Mouse (Mus musculus): ENCODE results near the gene Rbl1. TPM values are rescaled to one million over a fixed set of nuclear protein-coding genes. Genes with fewer than 3 reads are reported as not detected.

The Rbl1 gene
- polyA plus RNA-seq, 1 experiment, result 4.1 TPM

DNA sequence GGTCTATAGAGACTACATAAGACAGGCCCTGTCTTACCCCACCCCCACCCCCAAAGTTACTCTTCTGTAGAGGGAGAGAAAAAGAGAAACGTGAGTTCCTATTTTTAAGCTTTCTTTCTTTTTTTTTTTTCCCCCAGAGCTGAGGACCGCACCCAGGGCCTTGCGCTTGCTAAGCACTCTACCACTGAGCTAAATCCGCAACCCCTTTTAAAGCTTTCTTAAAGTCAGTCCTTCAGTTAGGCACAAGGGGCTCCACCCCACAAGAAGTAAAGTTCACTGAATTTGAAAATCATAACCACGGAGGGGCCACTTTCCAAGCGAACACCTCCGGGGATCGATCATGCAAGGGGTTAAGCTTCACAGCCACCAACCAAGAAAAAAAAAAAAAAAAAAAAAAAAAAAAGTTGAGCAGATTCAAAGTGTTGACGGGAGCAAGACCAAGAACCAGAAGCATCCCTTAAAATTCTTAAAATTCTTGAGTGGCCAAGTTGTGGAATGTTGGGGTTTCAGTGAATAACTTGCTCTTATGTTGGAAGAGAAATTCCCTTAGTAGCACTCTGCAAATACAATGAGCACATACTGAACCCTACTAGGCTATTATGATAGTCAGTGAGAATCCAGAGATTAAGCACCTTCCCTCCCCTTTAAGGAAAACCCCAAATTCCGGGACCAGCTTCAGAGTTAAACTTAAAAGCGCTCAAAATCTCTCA is 70.4 kb downstream of the Rbl1 start:
- TF ChIP-seq USF1 (IDR thresholded peaks at IDR 0.05; ENCODE audit: low read depth) (no peak), TCF12 (IDR thresholded peaks at IDR 0.05; ENCODE audit: insufficient read depth, poor library complexity, severe bottlenecking) (no peak), MYOG (IDR thresholded peaks at IDR 0.05; ENCODE audit: control insufficient read depth in 1 of 3, insufficient read depth in 1 of 3, insufficient read length in 2 of 3, low read depth in 2 of 3) (no peak), CEBPB (IDR thresholded peaks at IDR 0.05; ENCODE audit: insufficient read depth, poor library complexity, severe bottlenecking) (no peak), E2F4 (IDR thresholded peaks at IDR 0.05; ENCODE audit: insufficient read depth) (no peak), REST (IDR thresholded peaks at IDR 0.05; ENCODE audit: insufficient read depth, insufficient read length) (no peak), MAX (IDR thresholded peaks at IDR 0.05; ENCODE audit: low read depth) (no peak), MYOD1 (IDR thresholded peaks at IDR 0.05; ENCODE audit: control insufficient read depth in 1 of 3, insufficient read length in 2 of 3, low read depth in 2 of 3) (no peak), POLR2AphosphoS2 (IDR thresholded peaks at IDR 0.05; ENCODE audit: insufficient read length, low read depth) (no peak), TCF3 (IDR thresholded peaks at IDR 0.05; ENCODE audit: insufficient read length, low read depth) (no peak), SRF (IDR thresholded peaks at IDR 0.05; ENCODE audit: control insufficient read depth, insufficient read length, low read depth) (no peak), POLR2A (IDR thresholded peaks at IDR 0.05; ENCODE audit: insufficient read length, low read depth) (no peak)
- H3K27me3 ChIP-seq (ENCODE audit: control insufficient read depth, insufficient read depth, insufficient read length), result no peaks in the 10 kb centered on the region
- peak overlapping the region; percentile 71 for H3K4me3 ChIP-seq
- peak overlapping the region; percentile 89 for H3K4me2 ChIP-seq (ENCODE audit: low read depth)
- H3K79me2 ChIP-seq (ENCODE audit: control insufficient read depth, insufficient read depth), result peaks cover 13% of the 10 kb centered on the region
- no peaks in the 10 kb centered on the region for H3K36me3 ChIP-seq (ENCODE audit: control insufficient read depth, insufficient read depth)
- no peak overlapping the region for H3ac ChIP-seq (ENCODE audit: control insufficient read depth, insufficient read length)

GRCm38 (mm10) chr2:157132686-157133540 is 71.4 kb downstream of the Rbl1 start:
- Histone ChIP-seq H3K27me3 (ENCODE audit: control insufficient read depth, insufficient read depth, insufficient read length) (no peaks in the 10 kb centered on the region), H3K4me3 (no peak overlapping the region), H3K79me2 (ENCODE audit: control insufficient read depth, insufficient read depth) (peaks cover 13% of the 10 kb centered on the region), H3K36me3 (ENCODE audit: control insufficient read depth, insufficient read depth) (peaks cover under 1% of the 10 kb centered on the region), H3K4me2 (ENCODE audit: low read depth) (no peak overlapping the region), H3ac (ENCODE audit: control insufficient read depth, insufficient read length) (no peak overlapping the region)
- TF ChIP-seq E2F4 (IDR thresholded peaks at IDR 0.05; ENCODE audit: insufficient read depth), result no peak
- no peak for TF ChIP-seq REST (IDR thresholded peaks at IDR 0.05; ENCODE audit: insufficient read depth, insufficient read length)
- no peak for TF ChIP-seq CEBPB (IDR thresholded peaks at IDR 0.05; ENCODE audit: insufficient read depth, poor library complexity, severe bottlenecking)

DNA sequence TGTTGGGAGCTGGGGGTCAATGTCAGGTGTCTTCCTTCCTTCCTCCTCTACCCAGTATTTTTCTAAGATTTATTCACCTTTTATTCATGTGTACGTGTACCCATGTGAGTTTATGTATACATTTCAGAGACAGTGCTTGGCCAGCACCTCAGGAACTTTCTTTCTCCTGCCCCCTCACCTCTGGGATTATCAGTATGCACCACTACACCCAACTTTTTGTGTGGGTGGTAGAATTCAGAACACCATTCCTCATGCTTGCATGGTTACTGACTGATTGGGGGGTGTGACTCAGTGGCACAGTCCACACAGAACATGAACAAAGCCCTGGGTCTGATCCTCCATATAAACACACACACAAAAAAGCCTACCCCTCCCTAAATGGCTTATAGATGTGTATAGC is 72.2 kb downstream of the Rbl1 start:
- no peak overlapping the region for H3K4me3 ChIP-seq
- peaks cover 4% of the 10 kb centered on the region for H3K36me3 ChIP-seq (ENCODE audit: control insufficient read depth, insufficient read depth)
- no peak overlapping the region for H3K4me2 ChIP-seq (ENCODE audit: low read depth)
- no peak overlapping the region for H3ac ChIP-seq (ENCODE audit: control insufficient read depth, insufficient read length)
- no peaks in the 10 kb centered on the region for H3K27me3 ChIP-seq (ENCODE audit: control insufficient read depth, insufficient read depth, insufficient read length)
- H3K79me2 ChIP-seq (ENCODE audit: control insufficient read depth, insufficient read depth), result peaks cover 13% of the 10 kb centered on the region
- TF ChIP-seq POLR2A (IDR thresholded peaks at IDR 0.05; ENCODE audit: insufficient read length, low read depth) (no peak), MAX (IDR thresholded peaks at IDR 0.05; ENCODE audit: low read depth) (no peak), TCF12 (IDR thresholded peaks at IDR 0.05; ENCODE audit: insufficient read depth, poor library complexity, severe bottlenecking) (no peak), REST (IDR thresholded peaks at IDR 0.05; ENCODE audit: insufficient read depth, insufficient read length) (no peak), CEBPB (IDR thresholded peaks at IDR 0.05; ENCODE audit: insufficient read depth, poor library complexity, severe bottlenecking) (no peak), MYOG (IDR thresholded peaks at IDR 0.05; ENCODE audit: control insufficient read depth in 1 of 3, insufficient read depth in 1 of 3, insufficient read length in 2 of 3, low read depth in 2 of 3) (no peak), TCF3 (IDR thresholded peaks at IDR 0.05; ENCODE audit: insufficient read length, low read depth) (no peak), SRF (IDR thresholded peaks at IDR 0.05; ENCODE audit: control insufficient read depth, insufficient read length, low read depth) (no peak), USF1 (IDR thresholded peaks at IDR 0.05; ENCODE audit: low read depth) (no peak), E2F4 (IDR thresholded peaks at IDR 0.05; ENCODE audit: insufficient read depth) (no peak), POLR2AphosphoS2 (IDR thresholded peaks at IDR 0.05; ENCODE audit: insufficient read length, low read depth) (no peak), MYOD1 (IDR thresholded peaks at IDR 0.05; ENCODE audit: control insufficient read depth in 1 of 3, insufficient read length in 2 of 3, low read depth in 2 of 3) (no peak)

- H3K36me3 ChIP-seq (ENCODE audit: control insufficient read depth, insufficient read depth), result peaks cover 4% of the 10 kb centered on the region
- no peak overlapping the region for H3ac ChIP-seq (ENCODE audit: control insufficient read depth, insufficient read length)
- peaks cover 13% of the 10 kb centered on the region for H3K79me2 ChIP-seq (ENCODE audit: control insufficient read depth, insufficient read depth)
- no peaks in the 10 kb centered on the region for H3K27me3 ChIP-seq (ENCODE audit: control insufficient read depth, insufficient read depth, insufficient read length)
- no peak for TF ChIP-seq CEBPB (IDR thresholded peaks at IDR 0.05; ENCODE audit: insufficient read depth, poor library complexity, severe bottlenecking)
- no peak for TF ChIP-seq MAX (IDR thresholded peaks at IDR 0.05; ENCODE audit: low read depth)
- no peak for TF ChIP-seq TCF3 (IDR thresholded peaks at IDR 0.05; ENCODE audit: insufficient read length, low read depth)
- TF ChIP-seq SRF (IDR thresholded peaks at IDR 0.05; ENCODE audit: control insufficient read depth, insufficient read length, low read depth), result no peak
- no peak for TF ChIP-seq POLR2A (IDR thresholded peaks at IDR 0.05; ENCODE audit: insufficient read length, low read depth)
- no peak for TF ChIP-seq REST (IDR thresholded peaks at IDR 0.05; ENCODE audit: insufficient read depth, insufficient read length)
- TF ChIP-seq USF1 (IDR thresholded peaks at IDR 0.05; ENCODE audit: low read depth), result no peak
- no peak overlapping the region for H3K4me3 ChIP-seq
- peak overlapping the region; percentile 58 for H3K4me2 ChIP-seq (ENCODE audit: low read depth)
Measured at GRCm38 (mm10) chr2:157130813-157131514, 73.4 kb downstream of the Rbl1 start.

All from myocyte (in vitro differentiated cells).